24 mouse cellular contexts compared by ENCODE assay signal in genomic region chr10:26525848-26526546, GRCm38 (mm10).
DNase-seq lines count a peak whose midpoint lies in the region; ATAC-seq and TF ChIP-seq lines count a peak whose summit lies in the region.
"Had no signal": no experiment of that assay in that cellular context is flagged by ENCODE, and none has a peak within 500 bp of the region (broad histone marks: within the 10 kb centered on the region; RNA-seq: fewer than 3 reads in every experiment).

No protein-coding gene starts in this region.

- H3K27ac ChIP-seq in forebrain, embryonic 14.5 days (ENCODE audit: low read depth, low read length): no peak overlapping the region
- H3K27ac ChIP-seq in forebrain, embryonic 11.5 days (ENCODE audit: low read depth, low read length): no peak overlapping the region
- H3K27ac ChIP-seq: heart, embryonic 15.5 days; hindbrain, embryonic 10.5 days; hindbrain, embryonic 13.5 days had no signal

- H3K9me3 ChIP-seq in forebrain, embryonic 14.5 days (replicated peaks; ENCODE audit: control insufficient read depth, low read length): no peaks in the 10 kb centered on the region
- no peaks in the 10 kb centered on the region for H3K9me3 ChIP-seq in forebrain, embryonic 11.5 days (ENCODE audit: control insufficient read depth, low read length)
- H3K9me3 ChIP-seq: heart, embryonic 12.5 days; heart, embryonic 15.5 days; hindbrain, embryonic 10.5 days had no signal

- H3K4me2 ChIP-seq in forebrain, embryonic 14.5 days (ENCODE audit: low read length): no peak overlapping the region
- H3K4me2 ChIP-seq in forebrain, embryonic 11.5 days (ENCODE audit: low read depth, low read length, severe bottlenecking): no peak overlapping the region
- H3K4me2 ChIP-seq: heart, embryonic 12.5 days; heart, embryonic 15.5 days; hindbrain, embryonic 13.5 days had no signal

- ATAC-seq in forebrain, embryonic 14.5 days: peak; percentile 83
- ATAC-seq in forebrain, embryonic 11.5 days (replicated peaks; ENCODE audit: low FRiP score): no peak
- ATAC-seq: hindbrain, embryonic 16.5 days; inflammation-experienced regulatory T-cells, adult 6 months; intestine, embryonic 16.5 days had no signal

- no peak overlapping the region for H3K9ac ChIP-seq in forebrain, embryonic 14.5 days (ENCODE audit: low read length)
- no peak overlapping the region for H3K9ac ChIP-seq in forebrain, embryonic 11.5 days (ENCODE audit: low read length)
- H3K9ac ChIP-seq: heart, embryonic 12.5 days; heart, embryonic 15.5 days; hindbrain, embryonic 13.5 days had no signal

- H3K36me3 ChIP-seq in forebrain, embryonic 14.5 days (ENCODE audit: control insufficient read depth, insufficient read depth, low read length): no peaks in the 10 kb centered on the region
- H3K36me3 ChIP-seq in forebrain, embryonic 11.5 days (ENCODE audit: control insufficient read depth, insufficient read depth, low read length): no peaks in the 10 kb centered on the region
- H3K36me3 ChIP-seq: heart, embryonic 12.5 days; heart, embryonic 15.5 days; hindbrain, embryonic 10.5 days; hindbrain, embryonic 13.5 days had no signal

- DNase-seq in cerebellum, postnatal 10 days: peak; percentile 32 to 39
- DNase-seq in cerebellum, adult 9-10 months: no peak
- DNase-seq in forebrain, embryonic 14.5 days (ENCODE audit: low spot score): peak; percentile 72
- DNase-seq in forebrain, embryonic 11.5 days (ENCODE audit: low spot score): no peak
- DNase-seq in left cerebral cortex, postnatal 4 days: peak; percentile 18
- no peak for DNase-seq in left cerebral cortex, adult 9 months (ENCODE audit: low spot score in 2 of 2)
- peak; percentile 81 for DNase-seq in brain, embryonic 14.5 days (ENCODE audit: low read depth)
- no peak for DNase-seq in thymus, postnatal 14 days
- DNase-seq: adrenal gland, adult 2 months; adrenal gland, postnatal 14 days; cerebellum, adult 11-12 months; cerebellum, adult 8-10 months; gastrocnemius, postnatal 25 days; heart, adult 18-20 months; heart, postnatal 10 days; heart, postnatal 36 days; kidney, adult 18-20 months had no signal

- H3K27me3 ChIP-seq in forebrain, embryonic 14.5 days (replicated peaks; ENCODE audit: control insufficient read depth, insufficient read depth, low read length): no peaks in the 10 kb centered on the region
- no peaks in the 10 kb centered on the region for H3K27me3 ChIP-seq in forebrain, embryonic 11.5 days (ENCODE audit: control insufficient read depth, insufficient read depth, low read length)
- H3K27me3 ChIP-seq: heart, embryonic 12.5 days; heart, embryonic 15.5 days; hindbrain, embryonic 13.5 days had no signal

- H3K4me1 ChIP-seq in forebrain, embryonic 14.5 days (ENCODE audit: control insufficient read depth, insufficient read depth, low read length): peaks cover 3% of the 10 kb centered on the region
- no peaks in the 10 kb centered on the region for H3K4me1 ChIP-seq in forebrain, embryonic 11.5 days (replicated peaks; ENCODE audit: control insufficient read depth, insufficient read depth, low read length)
- H3K4me1 ChIP-seq: heart, embryonic 15.5 days; hindbrain, embryonic 10.5 days; hindbrain, embryonic 13.5 days had no signal

- WGBS in forebrain, embryonic 14.5 days: 62% methylated on average over 4 of the region's 4 CpGs
- 93% methylated on average over 4 of the region's 4 CpGs for WGBS in forebrain, embryonic 11.5 days

- TF ChIP-seq POLR2A in brain, embryonic 14.5 days (IDR thresholded peaks at IDR 0.05; ENCODE audit: borderline replicate concordance, extremely low read depth, insufficient read depth, insufficient read length, poor library complexity, severe bottlenecking): no peak

- H3K4me3 ChIP-seq in forebrain, embryonic 14.5 days (ENCODE audit: low read depth, low read length): no peak overlapping the region
- H3K4me3 ChIP-seq in forebrain, embryonic 11.5 days (ENCODE audit: low read depth, low read length): no peak overlapping the region
- H3K4me3 ChIP-seq: heart, embryonic 12.5 days; heart, embryonic 15.5 days; hindbrain, embryonic 10.5 days; hindbrain, embryonic 13.5 days had no signal

- TF ChIP-seq CTCF in brain, embryonic 14.5 days (IDR thresholded peaks at IDR 0.05; ENCODE audit: borderline replicate concordance, extremely low read depth, insufficient read depth, insufficient read length): no peak

- intact Hi-C loops in left cerebral cortex, postnatal 4 days (cut with DNase I): no loop called here

Comparison
In these comparisons a context has a peak if more than half of its experiments do, and no peak if none do; other contexts are left out.
1. DNase-seq: peak in cerebellum, postnatal 10 days (2 of 2), forebrain, embryonic 14.5 days (single experiment), left cerebral cortex, postnatal 4 days (single experiment) and brain, embryonic 14.5 days (single experiment); none in cerebellum, adult 9-10 months (single experiment), forebrain, embryonic 11.5 days (single experiment), left cerebral cortex, adult 9 months (0 of 2) and thymus, postnatal 14 days (single experiment).